In the genomic region with DNA sequence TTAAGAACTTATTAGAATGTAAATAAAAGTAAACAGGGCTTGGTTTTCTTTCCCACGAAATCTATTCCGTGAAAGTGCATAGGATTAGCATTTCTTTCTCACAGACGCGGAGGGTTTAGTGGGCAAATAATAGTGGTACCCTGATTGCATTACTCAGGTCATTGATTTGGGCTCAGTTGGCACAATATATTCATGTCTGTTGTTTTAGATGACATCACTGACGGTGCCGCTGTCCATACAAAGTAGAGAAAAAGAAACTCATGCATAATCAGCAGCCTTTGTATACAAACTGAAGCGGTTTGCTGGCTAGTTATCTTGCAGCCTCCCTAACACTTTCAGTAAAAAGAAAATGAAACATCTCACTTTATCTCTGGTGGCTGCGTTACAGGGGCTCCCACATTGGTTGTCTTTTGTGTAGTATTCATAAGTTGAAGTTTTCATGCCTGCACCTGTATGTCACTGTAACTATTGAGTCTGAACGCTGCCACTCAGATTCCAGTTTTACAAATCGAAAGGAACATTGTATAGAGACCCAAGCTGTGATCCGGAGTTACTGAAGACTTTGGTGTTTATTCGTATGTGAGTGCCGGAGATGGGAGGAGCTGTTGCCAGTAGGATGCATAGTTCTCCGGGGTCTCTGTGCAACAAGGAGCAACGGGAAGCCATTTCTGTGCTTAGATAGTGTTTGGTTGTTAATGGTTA, we compare ENCODE assay signal across 19 mouse cellular contexts. TPM values are rescaled to one million over a fixed set of nuclear protein-coding genes. Genes with fewer than 3 reads are reported as not detected.
DNase-seq lines count a peak whose midpoint lies in the region; ATAC-seq and TF ChIP-seq lines count a peak whose summit lies in the region.
"Had no signal": no experiment of that assay in that cellular context is flagged by ENCODE, and none has a peak within 500 bp of the region (broad histone marks: within the 10 kb centered on the region; RNA-seq: fewer than 3 reads in every experiment).

No protein-coding gene starts in this region.

- peak overlapping the region in 1 of 3 experiments; percentile 31 for H3K4me3 ChIP-seq in CH12.LX (replicated peaks in 1 of 3; ENCODE audit: low read depth in 2 of 3, low read length in 2 of 3, poor library complexity in 1 of 3)
- H3K4me3 ChIP-seq in forebrain, embryonic 16.5 days (replicated peaks; ENCODE audit: low read length): peak overlapping the region; percentile 40
- peak overlapping the region; percentile 2; the same call in 1 of the 2 replicates for H3K4me3 ChIP-seq in midbrain, embryonic 11.5 days (ENCODE audit: low read depth, low read length)
- no peak overlapping the region for H3K4me3 ChIP-seq in limb, embryonic 10.5 days
- H3K4me3 ChIP-seq: embryonic facial prominence, embryonic 12.5 days; kidney, embryonic 15.5 days; limb, embryonic 12.5 days; megakaryocyte, embryonic 14.5 days had no signal

- peak overlapping the region; percentile 59 for H3K4me2 ChIP-seq in CH12.LX (ENCODE audit: insufficient read depth, low read depth, poor library complexity, severe bottlenecking)
- H3K4me2 ChIP-seq in forebrain, embryonic 16.5 days (ENCODE audit: low read length): peak overlapping the region; percentile 69
- peak overlapping the region; percentile 29 for H3K4me2 ChIP-seq in midbrain, embryonic 11.5 days
- H3K4me2 ChIP-seq: embryonic facial prominence, embryonic 12.5 days; heart, embryonic 11.5 days; kidney, embryonic 15.5 days; limb, embryonic 12.5 days had no signal

- TF ChIP-seq POLR2A in CH12.LX (IDR thresholded peaks at IDR 0.05; ENCODE audit: low read depth, low read length): no peak

- DNase-seq in CD4-positive, CD25-positive, alpha-beta regulatory T cell, adult 2 months (ENCODE audit: low read depth, low spot score): peak; percentile 9
- DNase-seq in CH12.LX (ENCODE audit: extremely low read depth): no peak
- peak; percentile 86 for DNase-seq in midbrain, embryonic 11.5 days (ENCODE audit: low spot score, missing footprints)
- DNase-seq in thymus, adult 18-20 months: no peak
- no peak for DNase-seq in frontal cortex, postnatal 14 days (ENCODE audit: low spot score in 2 of 2)
- no peak for DNase-seq in limb, embryonic 10.5 days (ENCODE audit: low spot score)
- DNase-seq: cerebellum, adult 11-12 months; right cerebral cortex, postnatal 25 days; thymus, postnatal 14 days had no signal

- no peaks in the 10 kb centered on the region for H3K36me3 ChIP-seq in CH12.LX (replicated peaks in 1 of 2; ENCODE audit: control insufficient read depth in 1 of 2, insufficient read depth in 1 of 2, low read length in 1 of 2)
- H3K36me3 ChIP-seq in forebrain, embryonic 16.5 days (ENCODE audit: control insufficient read depth, insufficient read depth): no peaks in the 10 kb centered on the region
- H3K36me3 ChIP-seq in midbrain, embryonic 11.5 days (ENCODE audit: control insufficient read depth, insufficient read depth, low read length): no peaks in the 10 kb centered on the region
- no peaks in the 10 kb centered on the region for H3K36me3 ChIP-seq in limb, embryonic 10.5 days
- H3K36me3 ChIP-seq: embryonic facial prominence, embryonic 12.5 days; kidney, embryonic 15.5 days; limb, embryonic 12.5 days had no signal

- peaks cover 4% of the 10 kb centered on the region; the same call in 1 of the 2 replicates for H3K79me2 ChIP-seq in CH12.LX (replicated peaks; ENCODE audit: control insufficient read depth, extremely low read depth, insufficient read depth, poor library complexity, severe bottlenecking)

- TF ChIP-seq CTCF in CH12.LX (conservative IDR thresholded peaks at IDR 0.05 in 1 of 2, IDR thresholded peaks at IDR 0.05 in 1 of 2; ENCODE audit: low read depth in 2 of 2, low read length in 2 of 2): no peak

- in situ Hi-C loops in CH12.LX (cut with MboI; ENCODE audit: low pct_ligation_motif_present, low pct_unique_long_range_greater_than_20kb, low sequenced_read_pairs): loop anchor here (25.0 kb wide), 1 partner anchor 827 kb away; no protein-coding TSS in a partner anchor

- H3K27me3 ChIP-seq in CH12.LX (replicated peaks): no peaks in the 10 kb centered on the region
- H3K27me3 ChIP-seq in forebrain, embryonic 16.5 days (replicated peaks; ENCODE audit: control insufficient read depth, insufficient read depth, low read length): no peaks in the 10 kb centered on the region
- H3K27me3 ChIP-seq in midbrain, embryonic 11.5 days (ENCODE audit: control insufficient read depth, insufficient read depth, low read length): no peaks in the 10 kb centered on the region
- no peaks in the 10 kb centered on the region for H3K27me3 ChIP-seq in limb, embryonic 10.5 days (ENCODE audit: low read depth, poor library complexity, severe bottlenecking)
- H3K27me3 ChIP-seq: embryonic facial prominence, embryonic 12.5 days; kidney, embryonic 15.5 days; limb, embryonic 12.5 days; megakaryocyte, embryonic 14.5 days had no signal

- peak overlapping the region; percentile 34; the same call in 1 of the 2 replicates for H3K9ac ChIP-seq in CH12.LX (ENCODE audit: insufficient read depth, low read depth)
- H3K9ac ChIP-seq in forebrain, embryonic 16.5 days (replicated peaks; ENCODE audit: low read depth, low read length): peak overlapping the region; percentile 48
- H3K9ac ChIP-seq in midbrain, embryonic 11.5 days (ENCODE audit: low read length): no peak overlapping the region
- H3K9ac ChIP-seq: embryonic facial prominence, embryonic 12.5 days; kidney, embryonic 15.5 days; limb, embryonic 12.5 days had no signal

- WGBS in forebrain, embryonic 16.5 days: 8% methylated on average over 15 of the region's 15 CpGs
- 39% methylated on average over 15 of the region's 15 CpGs for WGBS in midbrain, embryonic 11.5 days
- 80% methylated on average over 15 of the region's 15 CpGs for WGBS in limb, embryonic 10.5 days

- H3K27ac ChIP-seq in CH12.LX (ENCODE audit: insufficient read depth, low read depth): no peak overlapping the region
- peak overlapping the region; percentile 63 for H3K27ac ChIP-seq in forebrain, embryonic 16.5 days (ENCODE audit: low read length)
- H3K27ac ChIP-seq in midbrain, embryonic 11.5 days (ENCODE audit: low read depth, low read length): peak overlapping the region; percentile 59; the same call in 1 of the 2 replicates
- H3K27ac ChIP-seq in limb, embryonic 10.5 days: no peak overlapping the region
- H3K27ac ChIP-seq: embryonic facial prominence, embryonic 12.5 days; kidney, embryonic 15.5 days; limb, embryonic 12.5 days had no signal

- H3K9me3 ChIP-seq in CH12.LX (replicated peaks; ENCODE audit: low read length): no peaks in the 10 kb centered on the region
- H3K9me3 ChIP-seq in forebrain, embryonic 16.5 days (ENCODE audit: control insufficient read depth, low read length): no peaks in the 10 kb centered on the region
- no peaks in the 10 kb centered on the region for H3K9me3 ChIP-seq in midbrain, embryonic 11.5 days (ENCODE audit: control insufficient read depth, low read length)
- no peaks in the 10 kb centered on the region for H3K9me3 ChIP-seq in limb, embryonic 10.5 days (replicated peaks)
- H3K9me3 ChIP-seq: embryonic facial prominence, embryonic 12.5 days; kidney, embryonic 15.5 days; limb, embryonic 12.5 days had no signal

- peaks cover 0 to 3% of the 10 kb centered on the region in 2 experiments; a peak in 2 of 4 replicates for H3K4me1 ChIP-seq in CH12.LX (ENCODE audit: control insufficient read depth in 1 of 2, insufficient read depth in 2 of 2)
- peaks cover 13% of the 10 kb centered on the region for H3K4me1 ChIP-seq in forebrain, embryonic 16.5 days (replicated peaks; ENCODE audit: control insufficient read depth, insufficient read depth, low read length)
- no peaks in the 10 kb centered on the region for H3K4me1 ChIP-seq in midbrain, embryonic 11.5 days (ENCODE audit: control insufficient read depth, insufficient read depth, low read length)
- peaks cover 11% of the 10 kb centered on the region for H3K4me1 ChIP-seq in limb, embryonic 10.5 days

- TF ChIP-seq EP300 in CH12.LX (IDR thresholded peaks at IDR 0.05; ENCODE audit: low read length): no peak

- TF ChIP-seq RAD21 in CH12.LX (IDR thresholded peaks at IDR 0.05; ENCODE audit: low read depth, low read length): no peak

- no peak for ATAC-seq in CD4-positive, CD25-positive, alpha-beta regulatory T cell, adult 4 months
- ATAC-seq in forebrain, embryonic 16.5 days: peak; percentile 49
- peak; percentile 68 for ATAC-seq in midbrain, embryonic 11.5 days (ENCODE audit: low FRiP score)

- dilution Hi-C loops in CH12.LX (cut with MboI; ENCODE audit: extremely low pct_ligation_motif_present, extremely low pct_unique_long_range_greater_than_20kb, low sequenced_read_pairs): no loop called here

TF ChIP-seq in CH12.LX, 34 proteins besides CTCF, POLR2A, EP300 and RAD21 (continues in another document):
- TF ChIP-seq PAX5 (IDR thresholded peaks at IDR 0.05; ENCODE audit: low read length): no peak
- TF ChIP-seq ZNF384 (IDR thresholded peaks at IDR 0.05; ENCODE audit: low read depth, low read length): no peak

RNA-seq across cellular contexts. Expression of a gene that starts 3.8 kb away (rescaled TPM):
- 10 to 100 TPM; 12.4 to 18.7 TPM for polyA plus RNA-seq in CD4-positive, CD25-positive, alpha-beta regulatory T cell, adult 4 months (2017; shearing (Covaris generic))
- total RNA-seq in CH12.LX (2012; rRNA removed) (23.8 and 24.5 TPM in 2 replicates), CH12.LX (2014; rRNA removed) (34.6 and 39.6 TPM in 2 replicates)
- 31.5 and 39.3 TPM in 2 replicates for polyA plus RNA-seq in CH12.LX (2012; ENCODE audit: insufficient read length, low read depth)
- 15.7 and 16.0 TPM in 2 replicates for polyA plus RNA-seq in forebrain, embryonic 16.5 days (2015; fragmentation: Nextera tagmentation; extraction: Ambion mirVana)
- 24.1 and 27.4 TPM in 2 replicates for polyA plus RNA-seq in midbrain, embryonic 11.5 days (2014; fragmentation: Nextera tagmentation; extraction: Ambion mirVana)
- 21.1 and 21.4 TPM in 2 replicates for polyA plus RNA-seq in limb, embryonic 10.5 days (2016; fragmentation: Nextera tagmentation; extraction: Ambion mirVana)

RNA-seq across cellular contexts. Expression of a gene that starts 17.8 kb away (rescaled TPM):
- polyA plus RNA-seq in CD4-positive, CD25-positive, alpha-beta regulatory T cell, adult 4 months (2017; shearing (Covaris generic)): not detected
- total RNA-seq in CH12.LX (2012; rRNA removed) (not detected in 2 replicates), CH12.LX (2014; rRNA removed) (not detected in 2 replicates)
- polyA plus RNA-seq in CH12.LX (2012; ENCODE audit: insufficient read length, low read depth): not detected in 2 replicates
- polyA plus RNA-seq in forebrain, embryonic 16.5 days (2015; fragmentation: Nextera tagmentation; extraction: Ambion mirVana): not detected in 2 replicates
- polyA plus RNA-seq in midbrain, embryonic 11.5 days (2014; fragmentation: Nextera tagmentation; extraction: Ambion mirVana): not detected in 2 replicates
- not detected in 2 replicates for polyA plus RNA-seq in limb, embryonic 10.5 days (2016; fragmentation: Nextera tagmentation; extraction: Ambion mirVana)
- total RNA-seq: layer of hippocampus, postnatal 10 days had no signal
- polyA plus RNA-seq: embryonic facial prominence, embryonic 12.5 days; frontal cortex, adult 2 months; heart, embryonic 11.5 days; kidney, embryonic 15.5 days; limb, embryonic 12.5 days; liver, embryonic 16.5 days had no signal

RNA-seq across cellular contexts. Expression of a gene that starts 39.0 kb away (rescaled TPM):
- 10 to 100 TPM in 1 of 2 experiments, 1 to 10 TPM in 1; 9.8 to 10.6 TPM for polyA plus RNA-seq in CD4-positive, CD25-positive, alpha-beta regulatory T cell, adult 4 months (2017; shearing (Covaris generic))
- total RNA-seq in CH12.LX (2012; rRNA removed) (6.4 and 7.4 TPM in 2 replicates), CH12.LX (2014; rRNA removed) (4.8 and 5.4 TPM in 2 replicates)
- polyA plus RNA-seq in CH12.LX (2012; ENCODE audit: insufficient read length, low read depth): 5.8 and 7.3 TPM in 2 replicates
- polyA plus RNA-seq in forebrain, embryonic 16.5 days (2015; fragmentation: Nextera tagmentation; extraction: Ambion mirVana): 6.3 and 6.4 TPM in 2 replicates
- 9.2 and 9.5 TPM in 2 replicates for polyA plus RNA-seq in midbrain, embryonic 11.5 days (2014; fragmentation: Nextera tagmentation; extraction: Ambion mirVana)
- 11.3 and 12.7 TPM in 2 replicates for polyA plus RNA-seq in limb, embryonic 10.5 days (2016; fragmentation: Nextera tagmentation; extraction: Ambion mirVana)

Comparison
In these comparisons a context has a peak if more than half of its experiments do, and no peak if none do; other contexts are left out.
1. DNase-seq: peak in CD4-positive, CD25-positive, alpha-beta regulatory T cell, adult 2 months (single experiment) and midbrain, embryonic 11.5 days (single experiment); none in CH12.LX (single experiment), thymus, adult 18-20 months (0 of 2), frontal cortex, postnatal 14 days (0 of 2) and limb, embryonic 10.5 days (single experiment).
2. H3K27ac ChIP-seq: peak in forebrain, embryonic 16.5 days (single experiment) and midbrain, embryonic 11.5 days (single experiment); none in CH12.LX (single experiment) and limb, embryonic 10.5 days (single experiment).
3. Peak in every context shown above with its lines, with median percentiles within 50 percentile points of each other: H3K4me2 ChIP-seq.